ENCODE assay signal across 8 mouse cellular contexts in the genomic region with DNA sequence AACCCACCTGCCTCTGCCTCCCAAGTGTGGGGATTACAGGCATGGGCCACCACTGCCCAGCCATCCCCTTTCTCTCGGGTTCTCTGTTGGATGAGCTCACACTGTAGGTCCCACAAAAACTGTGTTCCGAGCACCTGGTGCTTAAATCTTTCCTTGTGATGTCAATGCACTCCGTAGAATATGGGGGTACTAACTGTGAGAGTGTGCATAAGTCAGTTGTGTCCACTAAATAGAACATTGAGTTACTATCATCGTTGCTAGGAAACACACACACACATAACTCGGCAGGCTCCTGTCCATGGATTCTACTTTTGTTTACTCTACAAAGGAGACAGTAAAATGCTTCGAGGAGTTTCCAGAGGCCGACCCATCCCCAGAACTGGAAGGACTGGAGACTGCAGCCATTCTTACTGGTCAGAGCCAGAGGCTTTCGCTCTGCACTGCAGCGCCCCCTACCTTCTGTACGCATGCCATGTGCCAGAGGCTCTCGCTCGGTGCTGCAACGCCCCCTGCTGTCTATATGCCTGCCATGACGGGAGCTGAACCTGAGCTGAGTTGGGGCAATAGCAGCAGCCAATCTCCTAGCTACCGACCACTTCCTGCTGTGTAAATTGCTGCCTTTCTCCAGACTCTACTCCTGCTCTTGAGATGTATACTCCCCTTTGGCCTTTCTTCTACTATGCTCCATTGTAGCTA. TPM values are rescaled to one million over a fixed set of nuclear protein-coding genes. Genes with fewer than 3 reads are reported as not detected.
DNase-seq lines count a peak whose midpoint lies in the region; ATAC-seq and TF ChIP-seq lines count a peak whose summit lies in the region.

No protein-coding gene starts in this region.

- TF ChIP-seq CTCF in left cerebral cortex, adult 2 months (IDR thresholded peaks at IDR 0.05) = no peak; the same call in none of the 2 replicates

- intact Hi-C loops in left cerebral cortex, adult 2 months (cut with DNase I) = loop anchor here (1.0 to 10.0 kb wide), 4 partner anchors 56 to 259 kb away; no protein-coding TSS in a partner anchor

- H3K4me1 ChIP-seq in megakaryocyte, embryonic 14.5 days = peaks cover 21% of the 10 kb centered on the region

- peaks cover 19% of the 10 kb centered on the region for H3K27me3 ChIP-seq in megakaryocyte, embryonic 14.5 days (replicated peaks)

- no peak overlapping the region for H3K4me3 ChIP-seq in left cerebral cortex, adult 2 months
- H3K4me3 ChIP-seq in megakaryocyte, embryonic 14.5 days (replicated peaks) = peak overlapping the region; percentile 62

- H3K36me3 ChIP-seq in megakaryocyte, embryonic 14.5 days (replicated peaks; ENCODE audit: low read length) = peaks cover 14% of the 10 kb centered on the region

- DNase-seq in ZHBTc4 (ENCODE audit: low read depth, low spot score) = peak; percentile 95
- DNase-seq in gastrocnemius, adult 8-10 months (ENCODE audit: low spot score in 2 of 2) = peak; percentile 89 to 90
- peak; percentile 77 for DNase-seq in hindlimb bud, embryonic 11.5 days (ENCODE audit: extremely low spot score, low read depth, low spot score)
- DNase-seq in left cerebral cortex, adult 2 months (ENCODE audit: extremely low spot score in 1 of 2, low spot score in 2 of 2) = peak; percentile 90 to 95
- peak; percentile 94 to 98 for DNase-seq in right cerebral cortex, adult 2 months (ENCODE audit: low spot score in 2 of 2)
- peak; percentile 94 for DNase-seq in urinary bladder, postnatal 10 days (ENCODE audit: low spot score)

- H3K9me3 ChIP-seq in megakaryocyte, embryonic 14.5 days = no peaks in the 10 kb centered on the region

- H3K27ac ChIP-seq in left cerebral cortex, adult 2 months = no peak overlapping the region

- peak; percentile 100 for ATAC-seq in common myeloid progenitor, adult 5-6 weeks (replicated peaks; ENCODE audit: low read depth, poor library complexity, severe bottlenecking)

RNA-seq across cellular contexts. Expression of gene Rfng, which starts 8.1 kb away (rescaled TPM):
- 4.8 and 5.6 TPM in 2 replicates for total RNA-seq in common myeloid progenitor, adult 5-6 weeks (2017)
- 10 to 100 TPM; 10.8 to 13.6 (median 13.1) TPM for total RNA-seq in gastrocnemius, adult 8-10 months (2022)
- 10 to 100 TPM; 60.7 to 63.2 TPM for total RNA-seq in left cerebral cortex, adult 2 months (2021)
- polyA plus RNA-seq in megakaryocyte, embryonic 14.5 days (2012; ENCODE audit: insufficient read depth, low replicate concordance) = 26.0 and 43.8 TPM in 2 replicates

RNA-seq across cellular contexts. Expression of gene Gps1, which starts 8.2 kb away (rescaled TPM):
- 66.0 and 88.2 TPM in 2 replicates for total RNA-seq in common myeloid progenitor, adult 5-6 weeks (2017)
- total RNA-seq in gastrocnemius, adult 8-10 months (2022) = 10 to 100 TPM; 65.4 to 71.6 (median 69.3) TPM
- total RNA-seq in left cerebral cortex, adult 2 months (2021) = 100 to 1,000 TPM; 139 to 145 TPM
- polyA plus RNA-seq in megakaryocyte, embryonic 14.5 days (2012; ENCODE audit: insufficient read depth, low replicate concordance) = 13.8 and 27.0 TPM in 2 replicates

RNA-seq across cellular contexts. Expression of gene Hmga1b, which starts 13.3 kb away (rescaled TPM):
- total RNA-seq in common myeloid progenitor, adult 5-6 weeks (2017) = 18.9 and 25.7 TPM in 2 replicates
- 10 to 100 TPM; 14.8 to 40.9 (median 19.1) TPM for total RNA-seq in gastrocnemius, adult 8-10 months (2022)
- total RNA-seq in left cerebral cortex, adult 2 months (2021) = 10 to 100 TPM; 27.5 to 57.3 TPM
- polyA plus RNA-seq in megakaryocyte, embryonic 14.5 days (2012; ENCODE audit: insufficient read depth, low replicate concordance) = 601 and 1,141 TPM in 2 replicates

RNA-seq across cellular contexts. Expression of gene Dus1l, which starts 20.3 kb away (rescaled TPM):
- 43.2 and 57.9 TPM in 2 replicates for total RNA-seq in common myeloid progenitor, adult 5-6 weeks (2017)
- 10 to 100 TPM; 29.0 to 36.8 (median 35.0) TPM for total RNA-seq in gastrocnemius, adult 8-10 months (2022)
- 10 to 100 TPM; 45.8 to 47.6 TPM for total RNA-seq in left cerebral cortex, adult 2 months (2021)
- polyA plus RNA-seq in megakaryocyte, embryonic 14.5 days (2012; ENCODE audit: insufficient read depth, low replicate concordance) = 29.4 and 74.3 TPM in 2 replicates

RNA-seq across cellular contexts. Expression of gene Cbr2, which starts 44.0 kb away (rescaled TPM):
- total RNA-seq in common myeloid progenitor, adult 5-6 weeks (2017) = not detected in 2 replicates
- total RNA-seq in gastrocnemius, adult 8-10 months (2022) = 10 to 100 TPM in 2 of 4 experiments, 1 to 10 TPM in 2; 6.1 to 30.8 (median 10.4) TPM
- 1 to 10 TPM; 1.9 to 3.0 TPM for total RNA-seq in left cerebral cortex, adult 2 months (2021)
- polyA plus RNA-seq in megakaryocyte, embryonic 14.5 days (2012; ENCODE audit: insufficient read depth, low replicate concordance) = 2.1 TPM in 1 of 2 replicates, not detected in the other
